Mouse (Mus musculus) megakaryocyte, embryonic 14.5 days (primary cell): ENCODE results near the gene Nudt4.

Experiments used
- FLI1 ChIP-seq: IDR thresholded peaks from 2 replicates; pipeline ENCODE4 v1.6.1; 2012; ENCODE audit warnings: low read length, inconsistent platforms, mixed read lengths
- GATA1 ChIP-seq: IDR thresholded peaks from 3 replicates; pipeline ENCODE4 v1.6.1; 2012; ENCODE audit warnings: mixed read lengths, low read length, inconsistent platforms, borderline replicate concordance

DNA sequence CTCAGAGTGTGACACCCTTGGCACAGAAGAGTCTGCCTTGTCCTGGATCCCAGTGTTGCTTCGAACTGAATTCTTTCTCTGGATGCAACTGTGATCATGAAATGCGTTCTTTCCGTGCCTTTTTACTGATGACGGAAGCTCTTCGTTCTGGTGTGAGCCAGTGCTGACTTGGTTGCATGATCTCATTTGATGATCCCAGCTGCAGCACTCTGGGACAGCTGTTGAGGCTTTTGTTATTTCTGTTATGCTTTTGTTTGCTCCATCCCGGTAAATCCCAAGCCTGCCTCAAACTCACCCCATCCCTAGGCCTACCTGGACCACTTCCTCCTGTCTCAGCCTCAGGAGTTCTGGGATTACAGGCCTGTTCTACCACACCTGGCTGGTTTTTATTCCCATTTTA, 4.1 kb upstream of the Nudt4 start:
- TF ChIP-seq GATA1 = no peak
- no peak for TF ChIP-seq FLI1
